Mouse (Mus musculus) hindbrain, postnatal 0 days (tissue): Measurements from ENCODE around the gene Mtcl1. TPM values are rescaled to one million over a fixed set of nuclear protein-coding genes. Genes with fewer than 3 reads are reported as not detected.

ENCODE experiments used
- ATAC-seq: fragments of 200-750 bp; cut with Nextera tagmentation; 2 replicates; pipeline ENCODE4 v1.8.0; 2017; ENCODE audit warnings: mild to moderate bottlenecking, moderate TSS enrichment, moderate library complexity
- DNase-seq: peaks from one replicate; pipeline ENCODE4 v3.0.0-alpha.2; 2015; ENCODE audit warnings: low spot score
- H3K27ac ChIP-seq: fragments of 300-500 bp; sonication (generic); 2 replicates; pipeline ENCODE4 v1.5.1; 2014; ENCODE audit warnings: mild to moderate bottlenecking
- H3K27me3 ChIP-seq: fragments of 300-500 bp; sonication (generic); 2 replicates; pipeline ENCODE4 v1.6.1; 2014; ENCODE audit warnings: low read length, mixed read lengths; ENCODE audit not compliant: insufficient read depth
- H3K36me3 ChIP-seq: fragments of 300-500 bp; sonication (generic); 2 replicates; pipeline ENCODE4 v1.6.1; 2014; ENCODE audit warnings: low read length, mixed read lengths; ENCODE audit not compliant: insufficient read depth
- H3K4me1 ChIP-seq: fragments of 300-500 bp; sonication (generic); 2 replicates; pipeline ENCODE4 v1.6.1; 2014; ENCODE audit warnings: antibody characterized with exemption, low read length, mixed read lengths; ENCODE audit not compliant: insufficient read depth
- H3K4me2 ChIP-seq: fragments of 300-500 bp; sonication (generic); 2 replicates; pipeline ENCODE4 v1.6.1; 2014; ENCODE audit warnings: low read depth, mild to moderate bottlenecking, low read length, moderate library complexity, mixed read lengths
- H3K4me3 ChIP-seq: fragments of 300-500 bp; sonication (generic); 2 replicates; pipeline ENCODE4 v1.5.1; 2014; ENCODE audit warnings: low read length
- H3K9ac ChIP-seq: fragments of 300-500 bp; sonication (generic); replicated peaks from 2 replicates; pipeline ENCODE4 v1.6.1; 2014; ENCODE audit warnings: mild to moderate bottlenecking, low read length, moderate library complexity, mixed read lengths
- H3K9me3 ChIP-seq: fragments of 300-500 bp; sonication (generic); 2 replicates; pipeline ENCODE4 v1.6.1; 2016; ENCODE audit warnings: low read length, mixed read lengths
- CTCF ChIP-seq: IDR thresholded peaks from 2 replicates; pipeline ENCODE4 v1.5.1; 2016; ENCODE audit warnings: antibody characterized with exemption, control low read depth, low read depth
- WGBS: fragments of 180-500 bp; shearing (Covaris S2); extraction: QIAGEN DNeasy Blood & Tissue Kit; methylation state at CpG from one replicate; pipeline ENCODE4 v1.1.7; 2014; 5-methylcytosine and 5-hydroxymethylcytosine counted together
- polyA plus RNA-seq: library from polyadenylated mRNA; unstranded; fragments of >200 nt; fragmentation: Nextera tagmentation; extraction: Ambion mirVana; gene quantifications from 2 replicates; pipeline ENCODE4 v1.2.1, GENCODE M21; 2015
- total RNA-seq: library from RNA; depleted of rRNA; stranded (reverse); fragments of >200 nt; gene quantifications from 2 replicates; pipeline ENCODE4 v1.2.3, GENCODE M21; 2014

Mtcl1 gene
- total and polyA plus RNA-seq, 2 experiments from 2014 or later = 13.8 to 27.0 TPM

- Histone ChIP-seq H3K36me3 (peaks cover 25% of the 10 kb centered on the region), H3K9ac (no peak overlapping the region), H3K27me3 (no peaks in the 10 kb centered on the region), H3K9me3 (no peaks in the 10 kb centered on the region), H3K27ac (no peak overlapping the region), H3K4me1 (no peaks in the 10 kb centered on the region), H3K4me3 (no peak overlapping the region), H3K4me2 (no peak overlapping the region)
- no peak for DNase-seq
- no peak for ATAC-seq
- WGBS = 76% methylated on average over 6 of the region's 6 CpGs
- no peak for TF ChIP-seq CTCF
Observed at GRCm38 (mm10) chr17:66352219-66352618, 97.3 kb downstream of the Mtcl1 start.

- Histone ChIP-seq H3K27ac (no peak overlapping the region), H3K36me3 (peaks cover 28% of the 10 kb centered on the region), H3K9ac (no peak overlapping the region), H3K4me2 (no peak overlapping the region), H3K27me3 (no peaks in the 10 kb centered on the region), H3K4me1 (0 out of 2 replicates have a peak, but pooled peaks cover 4% of the 10 kb centered on the region), H3K4me3 (no peak overlapping the region), H3K9me3 (no peaks in the 10 kb centered on the region)
- no peak for TF ChIP-seq CTCF
- no peak for ATAC-seq
- DNase-seq = no peak
- WGBS = 82% methylated on average over 11 of the region's 11 CpGs
Observed at GRCm38 (mm10) chr17:66350689-66351088, 98.9 kb downstream of the Mtcl1 start.

DNA sequence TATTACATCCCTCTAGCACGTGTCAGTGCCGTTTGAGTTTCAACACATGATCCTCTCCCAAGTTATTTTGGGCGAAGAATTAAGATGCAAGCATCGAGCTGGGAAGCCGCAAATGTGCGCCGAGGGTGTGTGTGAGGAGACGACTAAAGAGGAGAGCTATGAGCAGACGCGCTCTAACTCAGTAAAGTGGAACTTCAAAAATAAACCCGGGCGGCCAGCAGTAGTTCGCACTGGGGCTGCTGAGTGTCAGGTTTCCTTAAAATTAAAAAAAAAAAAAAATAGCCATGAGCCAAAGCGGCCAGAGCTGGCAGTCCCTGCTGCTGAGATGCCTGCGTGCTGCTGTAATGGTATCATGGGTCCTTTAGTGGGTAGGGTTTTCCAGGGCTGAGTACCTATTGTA lies 99.4 kb downstream of the Mtcl1 start:
- no peak for TF ChIP-seq CTCF
- 0 out of 2 replicates have a peak, but pooled peaks cover 4% of the 10 kb centered on the region for H3K4me1 ChIP-seq
- H3K27me3 ChIP-seq = no peaks in the 10 kb centered on the region
- ATAC-seq (no peak), DNase-seq (no peak)
- H3K9ac ChIP-seq = no peak overlapping the region
- peaks cover 23% of the 10 kb centered on the region for H3K36me3 ChIP-seq
- H3K9me3 ChIP-seq = no peaks in the 10 kb centered on the region
- 77% methylated on average over 15 of the region's 15 CpGs for WGBS
- no peak overlapping the region for H3K27ac ChIP-seq
- no peak overlapping the region for H3K4me2 ChIP-seq
- H3K4me3 ChIP-seq = no peak overlapping the region

- no peaks in the 10 kb centered on the region for H3K27me3 ChIP-seq
- no peaks in the 10 kb centered on the region for H3K9me3 ChIP-seq
- H3K36me3 ChIP-seq = peaks cover 19% of the 10 kb centered on the region
- 71% methylated on average over 11 of the region's 11 CpGs for WGBS
- ATAC-seq (no peak), DNase-seq (no peak)
- no peak overlapping the region for H3K9ac ChIP-seq
- 0 out of 2 replicates have a peak, but pooled peaks cover 4% of the 10 kb centered on the region for H3K4me1 ChIP-seq
- H3K27ac ChIP-seq = no peak overlapping the region
- no peak overlapping the region for H3K4me2 ChIP-seq
- no peak overlapping the region for H3K4me3 ChIP-seq
- no peak for TF ChIP-seq CTCF
Observed at GRCm38 (mm10) chr17:66346378-66346777, 103.2 kb downstream of the Mtcl1 start.

GRCm38 (mm10) chr17:66345680-66346079 lies 103.9 kb downstream of the Mtcl1 start:
- no peak for TF ChIP-seq CTCF
- Histone ChIP-seq H3K4me2 (no peak overlapping the region), H3K27me3 (no peaks in the 10 kb centered on the region), H3K9ac (no peak overlapping the region), H3K36me3 (peaks cover 19% of the 10 kb centered on the region), H3K27ac (no peak overlapping the region), H3K4me3 (no peak overlapping the region), H3K9me3 (no peaks in the 10 kb centered on the region), H3K4me1 (0 out of 2 replicates have a peak, but pooled peaks cover 4% of the 10 kb centered on the region)
- WGBS = 42% methylated on average over 15 of the region's 15 CpGs
- DNase-seq (peak; percentile 68), ATAC-seq (no peak)

DNA sequence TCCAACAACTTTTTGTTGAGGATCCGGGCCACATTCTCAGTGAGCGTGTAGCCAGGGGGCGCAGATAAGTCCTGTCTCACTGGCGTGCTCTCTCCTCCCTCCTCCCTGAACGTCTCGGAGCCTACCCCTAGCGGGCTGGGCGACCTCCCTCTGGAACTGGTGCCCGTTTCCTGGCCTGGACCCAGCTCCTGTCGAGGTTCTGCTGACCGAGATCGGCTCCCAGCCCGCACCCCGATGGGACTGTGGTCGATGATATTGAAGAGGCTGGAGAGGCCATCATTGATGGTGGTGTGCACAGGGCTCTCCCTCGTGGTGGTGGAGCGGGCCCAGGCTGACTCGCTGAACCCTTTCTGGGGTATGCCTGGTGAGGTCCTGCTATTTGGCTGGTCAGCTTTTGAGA lies 106.6 kb downstream of the Mtcl1 start:
- DNase-seq (no peak), ATAC-seq (no peak)
- H3K4me1 ChIP-seq = 0 out of 2 replicates have a peak, but pooled peaks cover 4% of the 10 kb centered on the region
- no peak overlapping the region for H3K4me3 ChIP-seq
- no peak overlapping the region for H3K4me2 ChIP-seq
- no peak overlapping the region for H3K9ac ChIP-seq
- H3K9me3 ChIP-seq = no peaks in the 10 kb centered on the region
- no peak overlapping the region for H3K27ac ChIP-seq
- TF ChIP-seq CTCF = no peak
- 81% methylated on average over 18 of the region's 18 CpGs for WGBS
- H3K27me3 ChIP-seq = no peaks in the 10 kb centered on the region
- peaks cover 24% of the 10 kb centered on the region for H3K36me3 ChIP-seq

GRCm38 (mm10) chr17:66341670-66342069 lies 107.9 kb downstream of the Mtcl1 start:
- H3K36me3 ChIP-seq = peaks cover 23% of the 10 kb centered on the region; the same call in 1 of the 2 replicates

More at GRCm38 (mm10) chr17:66341670-66342069, 107.9 kb downstream of the Mtcl1 start:
- Histone ChIP-seq H3K4me3 (no peak overlapping the region), H3K27ac (no peak overlapping the region), H3K4me1 (0 out of 2 replicates have a peak, but pooled peaks cover 4% of the 10 kb centered on the region), H3K9me3 (no peaks in the 10 kb centered on the region), H3K4me2 (no peak overlapping the region), H3K9ac (no peak overlapping the region), H3K27me3 (no peaks in the 10 kb centered on the region)
- TF ChIP-seq CTCF = no peak
- no peak for DNase-seq
- ATAC-seq = no peak
- 85% methylated on average over 6 of the region's 6 CpGs for WGBS
